Mouse (Mus musculus) embryo, embryonic 11 days (tissue): ENCODE data around the gene Emc1.
"Not testable (repeated sequence)": the region's sequence is repeated elsewhere in the genome, so short reads cannot be mapped to it uniquely, and the experiment has no call there.

Experiments used
- DNase-seq: peaks from one replicate; pipeline ENCODE4 v3.0.0-alpha.2; 2015

Emc1 gene

DNA sequence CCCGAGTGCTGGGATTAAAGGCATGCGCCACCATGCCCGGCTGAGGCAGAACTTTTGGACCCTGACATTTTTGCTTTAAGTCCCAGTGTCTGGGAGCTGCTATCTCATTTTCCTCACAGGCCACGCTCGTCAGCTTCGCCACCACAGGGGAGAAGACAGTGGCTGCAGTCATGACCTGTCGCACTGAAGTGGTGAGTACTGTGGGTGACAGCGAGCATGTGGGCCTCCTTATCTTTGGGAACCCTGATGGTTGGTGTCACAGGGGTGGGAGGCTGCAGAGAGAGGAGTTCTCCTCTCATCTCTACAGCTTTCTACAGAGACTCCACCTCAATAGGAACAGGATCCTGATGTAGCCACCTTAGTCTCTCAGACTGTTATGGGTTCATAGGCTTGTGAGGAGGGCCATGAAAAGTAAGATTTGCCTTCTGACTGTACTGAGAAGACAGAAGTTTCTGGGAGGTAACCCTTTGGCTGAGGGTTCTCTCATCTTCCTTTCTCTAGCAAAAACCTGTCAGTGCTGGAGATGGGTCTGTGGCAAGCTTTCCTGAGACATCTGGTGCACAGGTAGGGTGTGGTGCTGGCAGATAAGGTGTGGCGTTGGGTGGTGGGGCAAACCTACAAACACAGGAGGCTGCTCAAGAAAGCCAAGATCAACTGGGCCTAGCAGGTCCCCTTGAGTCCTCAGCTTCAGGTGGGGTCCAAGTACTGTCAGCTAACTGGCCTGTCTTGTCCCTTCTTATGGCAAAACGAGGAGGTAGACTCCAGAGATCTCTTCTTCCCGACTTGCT, 8.6 kb downstream of the Emc1 start:
- DNase-seq: no peak

- DNase-seq: no peak
Measured at GRCm38 (mm10) chr4:139367336-139367735, 14.9 kb downstream of the Emc1 start.

- no peak for DNase-seq
Measured at GRCm38 (mm10) chr4:139368038-139368437, 15.7 kb downstream of the Emc1 start.

- no peak for DNase-seq
Measured at GRCm38 (mm10) chr4:139373130-139373529, 20.7 kb downstream of the Emc1 start.

DNA sequence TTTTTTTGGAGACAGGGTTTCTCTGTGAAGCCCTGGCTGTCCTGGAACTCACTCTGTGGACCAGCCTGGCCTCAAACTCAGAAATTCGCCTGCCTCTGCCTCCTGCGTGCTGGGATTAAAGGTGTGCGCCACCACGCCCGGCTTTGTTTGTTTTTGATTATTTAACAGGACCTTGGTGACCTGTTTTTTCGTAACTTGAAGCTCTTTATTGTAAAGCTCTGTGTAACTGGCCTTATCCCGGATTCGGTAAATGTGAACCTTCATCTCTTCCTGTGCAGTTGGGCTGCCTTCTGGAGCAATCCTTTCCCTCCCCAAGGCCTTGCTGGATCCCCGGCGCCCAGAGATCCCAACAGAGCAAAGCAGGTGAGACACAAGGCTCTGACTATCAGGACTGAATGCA, 21.1 kb downstream of the Emc1 start:
- DNase-seq: no peak

DNA sequence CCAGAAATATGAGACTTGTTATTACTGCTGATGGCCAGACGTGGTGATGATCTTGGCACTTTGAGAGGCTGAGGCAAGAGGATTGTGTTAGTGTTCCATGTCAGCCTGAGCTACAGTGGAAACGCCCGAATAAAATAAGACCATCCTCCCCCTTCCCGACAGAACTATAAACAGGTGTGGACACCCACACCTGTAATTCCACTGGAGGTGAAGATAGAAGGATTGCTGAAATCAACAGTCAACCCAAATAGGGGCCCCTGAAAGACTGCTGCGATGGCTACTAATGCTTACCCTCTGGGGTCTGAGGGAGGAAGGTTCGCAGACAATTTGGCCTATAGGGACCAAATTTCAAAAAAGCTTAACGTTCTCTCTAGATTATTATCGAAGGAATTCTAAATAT, 27.3 kb downstream of the Emc1 start:
- DNase-seq: peak; percentile 1

GRCm38 (mm10) chr4:139380207-139380748, 27.9 kb downstream of the Emc1 start:
- peak; percentile 99 for DNase-seq

DNA sequence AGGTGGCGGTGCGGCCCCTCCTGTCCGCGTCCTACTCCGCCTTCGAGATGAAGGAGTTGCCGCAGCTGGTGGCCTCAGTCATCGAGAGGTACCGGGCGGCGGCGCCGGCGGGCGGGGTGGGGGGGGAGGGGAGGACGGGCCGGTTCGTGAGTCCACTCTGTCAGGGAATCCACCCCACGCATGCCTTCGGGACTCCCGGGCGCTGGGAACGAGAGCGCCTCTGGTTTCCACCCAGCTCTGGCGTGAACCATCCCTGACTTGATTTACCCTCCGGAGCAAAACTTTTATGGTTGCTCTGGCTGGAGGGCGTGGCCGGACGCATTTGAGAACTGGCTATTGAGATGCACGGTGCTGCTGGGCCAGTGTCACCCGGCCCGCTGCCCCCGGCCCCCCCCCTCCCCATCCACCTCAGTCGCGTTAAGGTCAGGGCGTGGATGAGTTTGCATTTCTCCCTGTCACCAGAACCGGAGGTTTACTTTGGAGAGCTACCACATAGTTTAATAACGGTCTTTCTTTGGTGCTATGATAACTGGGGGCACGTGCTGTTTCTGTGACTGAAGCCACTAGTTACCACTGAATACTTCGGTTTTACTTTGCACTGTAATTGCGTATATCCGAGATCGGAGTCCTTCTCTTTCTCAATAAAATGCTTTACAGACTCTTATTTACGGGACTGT, 28.5 kb downstream of the Emc1 start:
- DNase-seq: peak; percentile 28

- no peak for DNase-seq
Measured at GRCm38 (mm10) chr4:139381452-139381845, 29.1 kb downstream of the Emc1 start.

DNA sequence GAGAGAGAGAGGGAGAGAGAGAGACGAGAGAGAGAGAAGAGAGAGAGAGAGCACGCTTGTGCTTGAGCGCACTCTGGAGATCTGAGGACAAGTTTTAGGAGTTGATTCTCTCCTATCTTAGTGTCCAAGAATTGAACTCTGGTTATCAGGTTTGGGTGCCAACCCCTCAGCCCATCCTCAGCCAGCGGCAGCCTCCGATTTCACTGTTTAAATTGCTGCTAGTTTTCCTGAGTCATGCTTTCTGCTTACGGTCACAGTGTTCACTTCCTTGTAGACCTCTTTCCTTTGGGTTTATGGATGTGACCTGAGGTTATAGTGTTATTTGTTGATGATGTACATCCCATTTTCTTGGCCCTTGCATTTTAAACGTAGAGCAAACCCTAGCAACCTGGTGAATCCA, 29.8 kb downstream of the Emc1 start:
- no peak for DNase-seq

DNA sequence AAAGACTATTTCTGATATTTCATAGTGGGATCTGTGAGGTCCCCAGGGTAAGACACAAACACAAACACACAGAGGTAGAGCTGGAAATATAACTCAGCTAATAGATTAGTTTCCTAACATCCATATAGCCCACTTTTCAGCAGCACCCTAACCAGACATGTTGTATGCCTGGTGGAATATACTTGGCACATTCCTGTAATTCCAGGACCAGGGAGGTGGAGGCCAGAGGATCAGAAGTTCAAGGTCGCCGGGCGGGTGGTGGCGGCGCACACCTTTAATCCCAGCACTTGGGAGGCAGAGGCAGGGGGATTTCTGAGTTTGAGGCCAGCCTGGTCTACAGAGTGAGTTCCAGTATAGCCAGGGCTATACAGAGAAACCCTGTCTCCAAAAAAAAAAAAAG, 33.5 kb downstream of the Emc1 start:
- not testable (repeated sequence) for DNase-seq

DNA sequence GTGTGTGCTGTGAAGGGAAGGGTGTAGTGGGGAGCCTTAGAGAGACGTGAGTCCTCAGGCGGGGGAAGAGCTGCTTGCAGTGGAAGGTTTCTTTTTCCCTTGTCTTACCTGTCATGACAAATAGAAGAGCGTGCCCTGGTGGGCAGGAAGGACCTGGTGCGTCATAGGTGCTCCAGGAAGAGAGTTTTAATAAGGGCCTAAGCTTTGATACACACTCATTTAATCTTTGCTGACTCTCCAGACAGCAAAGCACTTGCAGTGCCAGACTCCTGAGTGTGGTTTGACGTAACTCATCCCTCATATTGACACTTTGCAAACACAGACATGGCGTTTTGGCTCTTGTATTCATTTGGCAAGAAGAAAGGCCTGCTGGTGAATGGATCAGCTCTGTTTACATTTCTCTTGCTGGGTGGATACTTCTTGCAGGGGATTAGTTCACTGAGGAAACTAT, 34.5 kb downstream of the Emc1 start:
- peak; percentile 2 for DNase-seq

DNA sequence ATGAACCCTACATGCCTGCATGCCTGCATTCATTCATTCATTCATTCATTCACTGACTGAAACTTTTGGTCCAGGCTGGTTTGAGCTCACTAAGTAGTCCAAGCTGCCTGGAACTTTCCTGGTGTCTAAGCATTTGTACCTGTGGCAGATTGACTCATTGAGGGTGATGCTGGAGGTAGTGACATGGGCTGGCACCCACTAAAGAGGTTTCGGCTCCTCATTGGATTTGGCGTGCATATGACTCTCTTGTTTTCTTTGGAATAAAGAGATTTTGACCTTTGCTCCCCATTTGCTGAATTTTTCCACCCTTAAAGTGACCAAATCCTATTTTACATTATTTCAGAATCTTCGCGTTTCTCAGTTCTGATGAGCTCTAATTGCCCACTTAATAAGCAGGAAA, 37.2 kb downstream of the Emc1 start:
- DNase-seq: no peak

GRCm38 (mm10) chr4:139395431-139395830, 43.0 kb downstream of the Emc1 start:
- no peak for DNase-seq

GRCm38 (mm10) chr4:139400487-139400886, 48.1 kb downstream of the Emc1 start:
- DNase-seq: no peak

- no peak for DNase-seq
Measured at GRCm38 (mm10) chr4:139403214-139403613, 50.8 kb downstream of the Emc1 start.

- DNase-seq: no peak
Measured at GRCm38 (mm10) chr4:139411351-139411750, 59.0 kb downstream of the Emc1 start.

DNA sequence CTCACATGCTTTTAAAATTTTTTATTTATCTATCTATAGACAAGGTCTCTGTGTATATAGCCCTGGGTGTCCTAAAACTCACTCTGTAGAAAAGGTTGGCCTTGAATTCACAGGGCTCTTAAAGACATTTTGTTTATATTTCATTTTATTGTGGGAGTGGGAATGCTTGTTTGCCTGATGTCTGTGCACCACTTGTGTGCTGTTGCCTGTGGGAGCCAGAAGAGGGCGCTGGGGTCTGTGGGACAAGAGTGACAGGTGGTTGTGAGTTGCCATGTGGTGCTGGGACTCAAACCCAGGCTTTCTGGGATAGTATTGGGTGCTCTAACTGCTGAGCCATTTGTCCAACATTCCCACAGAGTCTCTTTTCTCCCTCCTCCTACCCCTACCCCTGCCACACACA, 65.5 kb downstream of the Emc1 start:
- no peak for DNase-seq

- DNase-seq: no peak
Measured at GRCm38 (mm10) chr4:139421621-139422020, 69.2 kb downstream of the Emc1 start.

- DNase-seq: no peak
Measured at GRCm38 (mm10) chr4:139422409-139422808, 70.0 kb downstream of the Emc1 start.

DNA sequence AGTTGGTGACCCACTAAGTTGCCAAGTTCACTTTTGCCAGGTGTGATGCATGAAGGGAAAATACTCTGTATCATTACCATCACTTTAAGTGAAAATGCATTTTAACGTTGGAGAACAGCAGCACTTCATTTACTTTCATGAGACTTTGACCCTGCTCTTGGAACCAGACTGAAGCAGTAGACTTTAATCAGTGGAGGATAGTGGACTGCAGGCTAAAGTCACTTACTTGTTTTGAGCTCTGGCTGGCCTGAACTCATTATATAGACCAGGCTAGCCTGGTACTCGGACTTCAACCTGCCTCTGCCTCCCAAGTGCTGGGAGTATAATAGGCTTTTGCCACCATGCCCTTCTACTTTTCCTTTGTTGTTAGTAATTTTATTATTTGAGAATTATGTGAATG, 70.9 kb downstream of the Emc1 start:
- DNase-seq: no peak
